Mouse (Mus musculus) midbrain, postnatal 0 days (tissue): ENCODE measurements around the gene Olfr91. TPM values are rescaled to one million over a fixed set of nuclear protein-coding genes. Genes with fewer than 3 reads are reported as not detected.
"Not testable (repeated sequence)": the region's sequence is repeated elsewhere in the genome, so short reads cannot be mapped to it uniquely, and the experiment has no call there.

Source experiments
- ATAC-seq: fragments of 200-750 bp; cut with Nextera tagmentation; 2 replicates; pipeline ENCODE4 v1.8.0; 2017; ENCODE audit warnings: moderate number of reproducible peaks, mild to moderate bottlenecking, moderate TSS enrichment, moderate library complexity; ENCODE audit not compliant: low FRiP score
- DNase-seq: peaks from one replicate; pipeline ENCODE4 v3.0.0-alpha.2; 2015; ENCODE audit warnings: low spot score
- H3K27ac ChIP-seq: fragments of 300-500 bp; sonication (generic); 2 replicates; pipeline ENCODE4 v1.5.1; 2014; ENCODE audit warnings: low read depth, mild to moderate bottlenecking, low read length, mixed read lengths
- H3K27me3 ChIP-seq: fragments of 300-500 bp; sonication (generic); 2 replicates; pipeline ENCODE4 v1.6.1; 2014; ENCODE audit warnings: low read length, control low read depth, mixed read lengths; ENCODE audit not compliant: insufficient read depth
- H3K36me3 ChIP-seq: fragments of 300-500 bp; sonication (generic); 2 replicates; pipeline ENCODE4 v1.6.1; 2014; ENCODE audit warnings: low read length, control low read depth, mixed read lengths; ENCODE audit not compliant: insufficient read depth
- H3K4me1 ChIP-seq: fragments of 300-500 bp; sonication (generic); 2 replicates; pipeline ENCODE4 v1.6.1; 2014; ENCODE audit warnings: mild to moderate bottlenecking, control low read depth, antibody characterized with exemption, low read length, mixed read lengths; ENCODE audit not compliant: insufficient read depth
- H3K4me2 ChIP-seq: fragments of 300-500 bp; sonication (generic); 2 replicates; pipeline ENCODE4 v1.6.1; 2014; ENCODE audit warnings: low read depth, mild to moderate bottlenecking, low read length, mixed read lengths; ENCODE audit not compliant: poor library complexity, severe bottlenecking
- H3K4me3 ChIP-seq: fragments of 300-500 bp; sonication (generic); 2 replicates; pipeline ENCODE4 v1.5.1; 2014; ENCODE audit warnings: low read depth, mild to moderate bottlenecking, low read length, moderate library complexity
- H3K9ac ChIP-seq: fragments of 300-500 bp; sonication (generic); replicated peaks from 2 replicates; pipeline ENCODE4 v1.6.1; 2014; ENCODE audit warnings: mild to moderate bottlenecking, low read length, moderate library complexity, mixed read lengths; ENCODE audit not compliant: poor library complexity, severe bottlenecking
- H3K9me3 ChIP-seq: fragments of 300-500 bp; sonication (generic); 2 replicates; pipeline ENCODE4 v1.6.1; 2016; ENCODE audit warnings: low read length, control low read depth
- CTCF ChIP-seq: IDR thresholded peaks from 2 replicates; pipeline ENCODE4 v1.5.1; 2016; ENCODE audit warnings: antibody characterized with exemption, mild to moderate bottlenecking
- WGBS: fragments of 180-500 bp; shearing (Covaris S2); extraction: QIAGEN DNeasy Blood & Tissue Kit; methylation state at CpG from one replicate; pipeline ENCODE4 v1.1.7; 2014; 5-methylcytosine and 5-hydroxymethylcytosine counted together
- polyA plus RNA-seq: library from polyadenylated mRNA; unstranded; fragments of >200 nt; fragmentation: Nextera tagmentation; extraction: Ambion mirVana; gene quantifications from 2 replicates; pipeline ENCODE4 v1.2.1, GENCODE M21; 2015
- total RNA-seq: library from RNA; depleted of rRNA; stranded (reverse); fragments of >200 nt; gene quantifications from 2 replicates; pipeline ENCODE4 v1.2.3, GENCODE M21; 2014; rRNA removed

Gene Olfr91
- total RNA-seq (not detected in 2 replicates), polyA plus RNA-seq (not detected in 2 replicates)

DNA sequence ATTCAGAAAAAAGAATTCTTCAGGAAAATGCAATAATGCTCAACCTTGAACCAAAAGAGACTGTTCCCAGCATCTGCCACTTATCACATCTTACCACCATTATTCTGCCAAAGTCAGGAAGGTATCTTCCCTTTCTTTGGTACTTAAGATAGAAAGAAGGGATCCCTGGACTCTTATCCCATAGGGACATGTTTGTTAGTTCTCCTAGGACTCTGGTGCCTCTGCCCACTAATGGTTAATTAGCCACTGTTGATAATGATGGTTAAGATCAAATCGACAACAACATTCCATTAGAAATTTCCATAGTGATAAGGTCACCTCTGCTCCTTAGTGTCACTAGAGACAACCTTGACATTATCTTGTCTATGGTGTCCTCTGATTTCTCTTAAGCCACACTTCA, at the start of gene Olfr91:
Olfr91 (minus strand) TSS at position 101 of the 400 bp plus-strand sequence.
- WGBS = 95% methylated on average over 1 of the region's 1 CpGs
- Histone ChIP-seq H3K9me3 (no peaks in the 10 kb centered on the region), H3K27ac (no peak within 1 kb of the TSS), H3K4me1 (no peaks in the 10 kb centered on the region), H3K36me3 (no peaks in the 10 kb centered on the region), H3K4me2 (no peak within 1 kb of the TSS), H3K4me3 (no peak within 1 kb of the TSS), H3K9ac (no peak within 1 kb of the TSS), H3K27me3 (no peaks in the 10 kb centered on the region)
- no peak for ATAC-seq
- no peak for TF ChIP-seq CTCF
- no peak for DNase-seq

DNA sequence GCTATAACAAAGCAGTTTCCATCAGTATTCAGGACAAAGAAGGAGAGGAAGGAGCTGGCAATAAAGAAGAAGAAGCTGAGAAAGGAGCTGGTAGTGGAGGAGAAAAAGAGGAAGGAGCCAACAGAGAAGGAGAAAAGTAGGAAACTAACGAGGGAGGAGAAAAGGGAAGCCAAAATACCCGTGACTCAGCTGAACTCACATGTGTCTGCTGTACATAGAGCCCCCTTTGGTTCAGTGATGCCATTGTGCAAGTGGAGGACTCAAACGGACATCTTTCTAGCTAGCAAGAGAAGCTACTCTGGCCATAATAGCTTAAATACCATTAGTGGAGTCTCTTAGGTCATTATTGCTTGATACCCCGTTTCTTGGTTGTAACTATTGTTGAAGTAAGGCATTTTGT, 33.3 kb upstream of the Olfr91 start:
- not testable (repeated sequence) for H3K27me3 ChIP-seq, H3K4me3 ChIP-seq, H3K27ac ChIP-seq, H3K9ac ChIP-seq, ATAC-seq, H3K36me3 ChIP-seq, H3K4me2 ChIP-seq, H3K4me1 ChIP-seq, H3K9me3 ChIP-seq, DNase-seq
- WGBS = 69% methylated on average over 4 of the region's 4 CpGs

DNA sequence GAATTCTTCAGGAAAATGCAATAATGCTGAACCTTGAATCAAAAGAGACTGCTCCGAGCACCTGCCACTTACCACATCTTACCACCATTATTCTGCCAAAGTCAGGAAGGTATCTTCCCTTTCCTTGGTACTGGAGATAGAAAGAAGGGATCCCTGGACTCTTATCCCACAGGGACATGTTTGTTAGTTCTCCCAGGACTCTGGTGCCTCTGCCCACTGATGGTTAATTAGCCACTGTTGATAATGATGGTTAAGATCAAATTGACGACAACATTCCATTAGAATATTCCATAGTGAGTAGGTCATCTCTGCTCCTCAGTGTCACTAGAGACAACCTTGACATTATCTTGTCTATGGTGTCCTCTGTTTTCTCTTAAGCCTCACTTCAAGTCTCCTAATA, 21.9 kb upstream of the Olfr91 start, which contains the start of gene Olfr92:
Olfr92 (minus strand) TSS at position 101 of the 400 bp plus-strand sequence.
- no peak for ATAC-seq
- H3K27me3 ChIP-seq = no peaks in the 10 kb centered on the region
- WGBS = 89% methylated on average over 2 of the region's 2 CpGs

DNA sequence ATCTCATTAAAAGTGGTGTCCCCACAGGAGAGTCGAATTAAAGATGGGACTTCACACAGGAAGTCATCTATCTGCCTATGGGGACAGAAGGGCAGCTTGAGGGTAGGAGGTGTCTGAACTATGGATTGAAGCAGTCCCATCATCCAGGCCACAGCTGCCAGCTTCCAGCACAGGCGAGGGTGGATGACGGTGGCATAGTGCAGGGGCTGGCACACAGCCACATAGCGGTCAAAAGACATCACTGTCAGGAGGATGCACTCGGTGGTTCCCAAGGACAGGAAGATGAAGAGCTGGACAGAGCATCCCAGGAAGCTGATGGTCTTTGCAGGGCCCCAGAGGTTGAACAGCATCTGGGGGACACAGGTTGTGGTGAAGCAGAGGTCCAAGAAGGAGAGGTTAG, 4.8 kb downstream of the Olfr91 start:
- DNase-seq (peak; percentile 35), ATAC-seq (no peak; the same call in 1 of the 2 replicates)
- Histone ChIP-seq H3K9ac (no peak overlapping the region), H3K27ac (no peak overlapping the region), H3K4me3 (no peak overlapping the region), H3K4me2 (no peak overlapping the region), H3K36me3 (no peaks in the 10 kb centered on the region), H3K4me1 (no peaks in the 10 kb centered on the region), H3K27me3 (no peaks in the 10 kb centered on the region), H3K9me3 (no peaks in the 10 kb centered on the region)
- TF ChIP-seq CTCF = no peak
- 78% methylated on average over 5 of the region's 5 CpGs for WGBS

More for the DNA sequence above, 21.9 kb upstream of the Olfr91 start, which contains the start of gene Olfr92:
- no peak within 1 kb of the TSS for H3K4me2 ChIP-seq
- H3K27ac ChIP-seq = no peak within 1 kb of the TSS
- no peak within 1 kb of the TSS for H3K9ac ChIP-seq
- no peak within 1 kb of the TSS for H3K4me3 ChIP-seq
- no peak for DNase-seq
- no peak for TF ChIP-seq CTCF
- H3K4me1 ChIP-seq = no peaks in the 10 kb centered on the region
- H3K9me3 ChIP-seq = no peaks in the 10 kb centered on the region
- H3K36me3 ChIP-seq = no peaks in the 10 kb centered on the region

DNA sequence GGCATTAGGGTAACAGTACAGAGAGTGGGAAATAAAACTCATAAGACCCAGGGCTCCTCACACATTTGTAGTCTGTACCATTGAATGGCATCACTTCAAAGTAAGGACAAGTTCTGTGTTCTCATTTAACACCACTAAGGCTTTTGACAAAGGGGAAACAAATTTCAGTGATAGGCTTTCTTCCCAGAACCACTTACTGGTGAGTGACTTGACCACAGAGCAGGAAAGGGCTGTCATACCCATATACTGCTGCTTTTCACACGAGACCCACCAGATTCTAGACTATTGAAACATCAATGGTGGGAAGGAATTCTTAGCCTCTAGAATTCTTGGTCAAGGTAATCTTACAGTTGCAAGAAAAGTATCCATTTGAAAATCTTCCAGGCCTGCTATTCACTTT, 5.9 kb downstream of the Olfr91 start:
- no peaks in the 10 kb centered on the region for H3K27me3 ChIP-seq
- 69% methylated on average over 1 of the region's 1 CpGs for WGBS
- no peak overlapping the region for H3K27ac ChIP-seq
- TF ChIP-seq CTCF = no peak
- no peak for DNase-seq
- H3K9me3 ChIP-seq = no peaks in the 10 kb centered on the region
- no peaks in the 10 kb centered on the region for H3K36me3 ChIP-seq
- no peaks in the 10 kb centered on the region for H3K4me1 ChIP-seq
- H3K9ac ChIP-seq = no peak overlapping the region
- H3K4me2 ChIP-seq = no peak overlapping the region
- no peak overlapping the region for H3K4me3 ChIP-seq
- ATAC-seq = no peak

DNA sequence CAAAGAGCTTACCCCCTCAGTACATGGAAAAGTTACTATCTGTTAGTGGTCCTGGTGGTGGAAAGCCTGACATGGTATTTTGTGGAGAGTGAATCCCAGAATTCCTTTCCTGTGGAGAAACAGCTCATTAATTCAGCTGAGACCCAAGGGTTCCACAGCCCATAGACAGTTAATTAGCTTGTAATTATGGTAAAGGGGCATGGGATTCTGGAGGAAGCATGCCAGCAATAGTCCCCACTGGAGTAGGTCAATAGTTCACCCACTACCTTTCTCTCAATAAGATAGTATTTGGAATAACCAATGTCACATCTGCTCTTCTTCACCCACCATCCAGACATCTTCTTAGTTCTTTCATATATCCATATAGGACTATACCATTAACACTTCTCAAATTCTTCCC, 9.7 kb downstream of the Olfr91 start, which contains the start of gene Olfr90:
Olfr90 (minus strand) TSS at position 101 of the 400 bp plus-strand sequence.
- no peak within 1 kb of the TSS for H3K4me3 ChIP-seq
- H3K9ac ChIP-seq = no peak within 1 kb of the TSS
- H3K4me1 ChIP-seq = no peaks in the 10 kb centered on the region
- no peak within 1 kb of the TSS for H3K4me2 ChIP-seq
- no peaks in the 10 kb centered on the region for H3K36me3 ChIP-seq
- no peaks in the 10 kb centered on the region for H3K9me3 ChIP-seq
- no peaks in the 10 kb centered on the region for H3K27me3 ChIP-seq
- no peak for TF ChIP-seq CTCF
- no peak within 1 kb of the TSS for H3K27ac ChIP-seq
- ATAC-seq = no peak
- no peak for DNase-seq
